Mouse (Mus musculus): Measurements from ENCODE around the gene Pitpnm3. TPM values are rescaled to one million over a fixed set of nuclear protein-coding genes. Genes with fewer than 3 reads are reported as not detected.
A peak's percentile ranks its signal among the peaks of the same experiment; 100 is the strongest.
"Not testable (repeated sequence)": the region's sequence is repeated elsewhere in the genome, so short reads cannot be mapped to it uniquely, and the experiment has no call there.

Gene Pitpnm3
- 0.18 and 0.45 TPM in 2 replicates for polyA plus RNA-seq (2015; fragmentation: Nextera tagmentation; extraction: Ambion mirVana)

GRCm38 (mm10) chr11:72135383-72136158, at the start of gene Pitpnm3:
TSS of gene Pitpnm3 (minus strand) at chr11:72135778.
- ATAC-seq (replicated peaks; ENCODE audit: extremely low read depth, insufficient read depth, low FRiP score): 0 out of 2 replicates have a peak, but pooled peaks have one; percentile 21
- WGBS: 1% methylated on average over 90 of the region's 107 CpGs

DNA sequence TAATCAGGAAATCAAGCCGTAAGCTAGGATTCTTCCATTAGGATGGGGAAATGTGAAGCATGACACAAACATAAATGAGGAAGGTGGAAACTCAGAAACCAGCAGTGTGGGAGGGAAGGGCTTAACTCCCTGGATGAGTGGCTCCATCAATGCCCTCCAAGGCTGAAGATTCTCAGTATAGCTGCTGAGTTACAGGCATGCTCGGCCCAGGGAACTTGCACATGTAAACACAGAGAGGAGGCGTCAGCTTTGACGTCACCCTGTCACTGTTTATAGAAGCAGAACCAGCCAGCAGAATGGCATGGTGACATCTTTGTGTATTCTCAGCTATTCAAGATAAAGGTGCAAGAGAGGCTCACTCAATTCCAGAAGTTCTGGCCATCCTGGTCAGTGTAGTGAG, 48.7 kb upstream of the Pitpnm3 start:
- ATAC-seq (replicated peaks; ENCODE audit: extremely low read depth, insufficient read depth, low FRiP score): no peak
- H3K27me3 ChIP-seq (ENCODE audit: control insufficient read depth, insufficient read depth, low read length): no peaks in the 10 kb centered on the region
- H3K9me3 ChIP-seq (replicated peaks; ENCODE audit: control insufficient read depth, low read length): no peaks in the 10 kb centered on the region
- H3K4me2 ChIP-seq (ENCODE audit: low read depth, low read length): no peak overlapping the region
- no peaks in the 10 kb centered on the region for H3K4me1 ChIP-seq (ENCODE audit: control insufficient read depth, insufficient read depth, low read length)
- H3K9ac ChIP-seq (ENCODE audit: low read length): no peak overlapping the region
- WGBS: 59% methylated on average over 4 of the region's 4 CpGs
- H3K27ac ChIP-seq (ENCODE audit: low read length): no peak overlapping the region
- H3K4me3 ChIP-seq (ENCODE audit: low read length): no peak overlapping the region
- H3K36me3 ChIP-seq (ENCODE audit: control insufficient read depth, insufficient read depth): peaks cover 5% of the 10 kb centered on the region

More at GRCm38 (mm10) chr11:72135383-72136158, at the start of gene Pitpnm3:
- no peak within 1 kb of the TSS for H3K27ac ChIP-seq (ENCODE audit: low read length)
- no peaks in the 10 kb centered on the region for H3K9me3 ChIP-seq (replicated peaks; ENCODE audit: control insufficient read depth, low read length)
- H3K36me3 ChIP-seq (ENCODE audit: control insufficient read depth, insufficient read depth): no peaks in the 10 kb centered on the region
- peak within 1 kb of the TSS; percentile 73 for H3K4me3 ChIP-seq (ENCODE audit: low read length)
- peaks cover 31% of the 10 kb centered on the region for H3K4me1 ChIP-seq (ENCODE audit: control insufficient read depth, insufficient read depth, low read length)
- H3K27me3 ChIP-seq (ENCODE audit: control insufficient read depth, insufficient read depth, low read length): peaks cover 27% of the 10 kb centered on the region
- H3K9ac ChIP-seq (ENCODE audit: low read length): peak within 1 kb of the TSS; percentile 71
- H3K4me2 ChIP-seq (ENCODE audit: low read depth, low read length): peak within 1 kb of the TSS; percentile 98

DNA sequence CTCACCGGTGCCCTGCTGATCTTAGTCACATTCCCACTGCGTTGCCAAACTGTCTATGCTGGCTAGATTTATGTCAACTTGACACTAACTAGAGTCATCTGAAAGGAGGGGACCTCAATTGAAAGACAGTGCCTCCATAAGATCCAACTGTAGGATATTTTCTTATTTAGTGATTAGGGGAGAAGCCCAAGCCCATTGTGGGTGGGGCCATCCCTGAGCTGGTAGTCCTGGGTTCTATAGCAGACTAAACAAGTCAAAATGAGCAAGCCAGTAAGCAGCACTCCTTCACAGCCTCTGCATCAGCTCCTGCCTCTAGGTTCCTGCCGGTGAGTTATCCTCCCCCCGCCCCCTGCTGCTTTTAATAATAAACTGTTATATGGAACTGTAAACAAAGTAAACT, 45.6 kb upstream of the Pitpnm3 start:
- Histone ChIP-seq H3K27ac (ENCODE audit: low read length) (no peak overlapping the region), H3K4me1 (ENCODE audit: control insufficient read depth, insufficient read depth, low read length) (no peaks in the 10 kb centered on the region), H3K36me3 (ENCODE audit: control insufficient read depth, insufficient read depth) (peaks cover 10% of the 10 kb centered on the region), H3K27me3 (ENCODE audit: control insufficient read depth, insufficient read depth, low read length) (no peaks in the 10 kb centered on the region), H3K9ac (ENCODE audit: low read length) (no peak overlapping the region), H3K4me2 (ENCODE audit: low read depth, low read length) (no peak overlapping the region), H3K4me3 (ENCODE audit: low read length) (no peak overlapping the region), H3K9me3 (replicated peaks; ENCODE audit: control insufficient read depth, low read length) (no peaks in the 10 kb centered on the region)
- no peak for ATAC-seq (replicated peaks; ENCODE audit: extremely low read depth, insufficient read depth, low FRiP score)
- WGBS: 91% methylated on average over 4 of the region's 4 CpGs

DNA sequence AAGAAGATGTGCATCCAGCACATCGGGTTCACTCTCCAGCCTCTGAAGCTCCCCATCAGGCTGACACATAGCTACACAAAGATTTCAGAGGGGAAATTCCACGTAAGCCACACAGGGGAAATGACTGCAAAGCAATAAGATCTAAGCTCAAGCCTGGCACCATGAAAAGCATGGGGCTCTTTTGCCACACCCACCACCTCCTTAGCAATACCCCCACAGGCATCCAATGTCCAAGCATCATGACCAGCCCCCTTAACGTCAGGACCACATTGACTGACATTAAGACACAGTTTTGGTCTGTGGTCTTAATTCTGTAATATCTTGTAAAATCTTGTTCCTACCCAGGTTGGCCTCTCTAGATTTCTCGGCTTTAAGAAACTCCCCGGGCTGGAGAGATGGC, 45.0 kb upstream of the Pitpnm3 start:
- Histone ChIP-seq H3K4me2 (ENCODE audit: low read depth, low read length) (no peak overlapping the region), H3K36me3 (ENCODE audit: control insufficient read depth, insufficient read depth) (peaks cover 14% of the 10 kb centered on the region), H3K4me1 (ENCODE audit: control insufficient read depth, insufficient read depth, low read length) (no peaks in the 10 kb centered on the region), H3K9me3 (replicated peaks; ENCODE audit: control insufficient read depth, low read length) (no peaks in the 10 kb centered on the region), H3K9ac (ENCODE audit: low read length) (no peak overlapping the region), H3K4me3 (ENCODE audit: low read length) (no peak overlapping the region), H3K27me3 (ENCODE audit: control insufficient read depth, insufficient read depth, low read length) (no peaks in the 10 kb centered on the region), H3K27ac (ENCODE audit: low read length) (no peak overlapping the region)
- 90% methylated on average over 5 of the region's 5 CpGs for WGBS
- ATAC-seq (replicated peaks; ENCODE audit: extremely low read depth, insufficient read depth, low FRiP score): no peak

GRCm38 (mm10) chr11:72176553-72176952, 41.0 kb upstream of the Pitpnm3 start:
- Histone ChIP-seq H3K9ac (ENCODE audit: low read length) (no peak overlapping the region), H3K27me3 (ENCODE audit: control insufficient read depth, insufficient read depth, low read length) (no peaks in the 10 kb centered on the region), H3K4me3 (ENCODE audit: low read length) (no peak overlapping the region), H3K27ac (ENCODE audit: low read length) (no peak overlapping the region), H3K4me1 (ENCODE audit: control insufficient read depth, insufficient read depth, low read length) (no peaks in the 10 kb centered on the region), H3K4me2 (ENCODE audit: low read depth, low read length) (no peak overlapping the region), H3K9me3 (replicated peaks; ENCODE audit: control insufficient read depth, low read length) (no peaks in the 10 kb centered on the region), H3K36me3 (ENCODE audit: control insufficient read depth, insufficient read depth) (peaks cover 21% of the 10 kb centered on the region)
- 75% methylated on average over 3 of the region's 3 CpGs for WGBS
- ATAC-seq (replicated peaks; ENCODE audit: extremely low read depth, insufficient read depth, low FRiP score): no peak

DNA sequence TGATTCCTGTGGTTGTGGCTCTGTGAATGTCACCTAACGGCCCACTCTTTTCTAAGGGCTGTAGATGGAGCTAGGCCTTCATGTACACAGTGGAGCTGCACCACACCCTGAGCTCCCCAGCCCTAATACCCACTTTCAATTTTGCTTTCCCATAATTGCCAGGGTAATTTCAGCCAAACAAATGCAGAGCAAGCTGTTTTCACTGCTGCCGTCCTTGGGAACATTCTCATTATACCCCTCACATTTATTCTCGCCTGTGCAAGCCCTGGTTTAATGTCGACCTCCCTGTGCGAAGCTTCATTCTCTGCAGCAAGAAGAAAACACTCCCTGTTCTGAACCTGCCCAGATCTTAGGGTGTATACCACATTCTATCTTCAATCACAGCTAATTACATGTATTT, 40.4 kb upstream of the Pitpnm3 start:
- 90% methylated on average over 5 of the region's 5 CpGs for WGBS
- Histone ChIP-seq H3K9me3 (replicated peaks; ENCODE audit: control insufficient read depth, low read length) (no peaks in the 10 kb centered on the region), H3K4me3 (ENCODE audit: low read length) (no peak overlapping the region), H3K36me3 (ENCODE audit: control insufficient read depth, insufficient read depth) (peaks cover 19% of the 10 kb centered on the region), H3K27me3 (ENCODE audit: control insufficient read depth, insufficient read depth, low read length) (no peaks in the 10 kb centered on the region), H3K4me2 (ENCODE audit: low read depth, low read length) (no peak overlapping the region), H3K9ac (ENCODE audit: low read length) (no peak overlapping the region), H3K4me1 (ENCODE audit: control insufficient read depth, insufficient read depth, low read length) (no peaks in the 10 kb centered on the region), H3K27ac (ENCODE audit: low read length) (no peak overlapping the region)
- ATAC-seq (replicated peaks; ENCODE audit: extremely low read depth, insufficient read depth, low FRiP score): no peak

DNA sequence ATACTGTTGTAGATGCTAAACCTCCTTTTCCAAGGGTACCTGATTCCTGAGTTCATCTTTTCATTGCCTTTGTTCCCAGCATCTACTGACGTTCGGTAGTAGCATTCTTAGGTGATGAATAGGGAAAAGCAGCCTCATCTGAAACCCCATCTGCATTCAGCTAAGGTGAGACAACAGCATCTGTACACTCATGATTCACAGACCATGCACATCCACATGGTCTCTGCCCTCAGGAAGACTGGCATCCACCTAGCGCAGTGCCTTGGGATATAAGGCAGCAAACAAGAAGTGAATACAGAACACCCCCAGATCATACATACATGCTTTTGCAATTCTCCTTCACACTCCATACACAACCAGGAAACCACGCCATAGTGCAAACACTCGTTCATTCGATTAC, 39.1 kb upstream of the Pitpnm3 start:
- Histone ChIP-seq H3K4me1 (ENCODE audit: control insufficient read depth, insufficient read depth, low read length) (no peaks in the 10 kb centered on the region), H3K4me3 (ENCODE audit: low read length) (no peak overlapping the region), H3K9me3 (replicated peaks; ENCODE audit: control insufficient read depth, low read length) (no peaks in the 10 kb centered on the region), H3K27ac (ENCODE audit: low read length) (no peak overlapping the region), H3K9ac (ENCODE audit: low read length) (no peak overlapping the region), H3K36me3 (ENCODE audit: control insufficient read depth, insufficient read depth) (peaks cover 19% of the 10 kb centered on the region), H3K4me2 (ENCODE audit: low read depth, low read length) (no peak overlapping the region), H3K27me3 (ENCODE audit: control insufficient read depth, insufficient read depth, low read length) (no peaks in the 10 kb centered on the region)
- ATAC-seq (replicated peaks; ENCODE audit: extremely low read depth, insufficient read depth, low FRiP score): no peak
- WGBS: 90% methylated on average over 6 of the region's 6 CpGs

DNA sequence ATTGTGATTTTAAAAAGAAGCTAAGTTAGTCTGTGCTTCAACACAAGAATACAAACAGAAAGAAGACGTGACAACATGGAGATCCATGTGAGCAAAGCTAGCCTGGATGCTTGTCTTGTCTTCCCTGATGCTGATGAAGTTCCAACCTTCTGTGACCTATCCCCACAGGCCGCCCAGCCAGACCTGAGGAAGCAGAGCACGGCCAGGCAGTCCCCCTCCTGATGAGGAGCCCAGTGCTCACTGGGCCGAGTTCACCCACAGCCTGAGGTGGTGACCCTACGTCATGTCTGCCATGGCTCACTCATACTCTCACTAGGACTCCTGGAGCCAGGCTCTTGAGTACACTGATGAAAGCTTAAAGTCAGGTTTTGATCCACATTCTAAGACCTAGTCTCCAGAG, 37.9 kb upstream of the Pitpnm3 start:
- no peaks in the 10 kb centered on the region for H3K27me3 ChIP-seq (ENCODE audit: control insufficient read depth, insufficient read depth, low read length)
- H3K27ac ChIP-seq (ENCODE audit: low read length): no peak overlapping the region
- WGBS: 85% methylated on average over 5 of the region's 5 CpGs
- H3K4me3 ChIP-seq (ENCODE audit: low read length): no peak overlapping the region
- no peak overlapping the region for H3K4me2 ChIP-seq (ENCODE audit: low read depth, low read length)
- no peaks in the 10 kb centered on the region for H3K4me1 ChIP-seq (ENCODE audit: control insufficient read depth, insufficient read depth, low read length)
- H3K9me3 ChIP-seq (replicated peaks; ENCODE audit: control insufficient read depth, low read length): no peaks in the 10 kb centered on the region
- no peak overlapping the region for H3K9ac ChIP-seq (ENCODE audit: low read length)
- peaks cover 24% of the 10 kb centered on the region for H3K36me3 ChIP-seq (ENCODE audit: control insufficient read depth, insufficient read depth)
- no peak for ATAC-seq (replicated peaks; ENCODE audit: extremely low read depth, insufficient read depth, low FRiP score)

GRCm38 (mm10) chr11:72171906-72172305, 36.3 kb upstream of the Pitpnm3 start:
- H3K4me3 ChIP-seq (ENCODE audit: low read length); H3K9ac ChIP-seq (ENCODE audit: low read length); H3K9me3 ChIP-seq (replicated peaks; ENCODE audit: control insufficient read depth, low read length); H3K4me2 ChIP-seq (ENCODE audit: low read depth, low read length); H3K4me1 ChIP-seq (ENCODE audit: control insufficient read depth, insufficient read depth, low read length); ATAC-seq (replicated peaks; ENCODE audit: extremely low read depth, insufficient read depth, low FRiP score); H3K27ac ChIP-seq (ENCODE audit: low read length); H3K27me3 ChIP-seq (ENCODE audit: control insufficient read depth, insufficient read depth, low read length): not testable (repeated sequence)
- 79% methylated on average over 4 of the region's 4 CpGs for WGBS
- H3K36me3 ChIP-seq (ENCODE audit: control insufficient read depth, insufficient read depth): peaks cover 20% of the 10 kb centered on the region

Measured in heart, embryonic 16.5 days (tissue).